Mouse (Mus musculus) embryo, embryonic 9.5 days (tissue): ENCODE measurements around the gene Commd2.

Experiments
- DNase-seq: peaks from one replicate; pipeline ENCODE4 v3.0.0-alpha.2; 2017; ENCODE audit errors: extremely low spot score

The Commd2 gene

DNA sequence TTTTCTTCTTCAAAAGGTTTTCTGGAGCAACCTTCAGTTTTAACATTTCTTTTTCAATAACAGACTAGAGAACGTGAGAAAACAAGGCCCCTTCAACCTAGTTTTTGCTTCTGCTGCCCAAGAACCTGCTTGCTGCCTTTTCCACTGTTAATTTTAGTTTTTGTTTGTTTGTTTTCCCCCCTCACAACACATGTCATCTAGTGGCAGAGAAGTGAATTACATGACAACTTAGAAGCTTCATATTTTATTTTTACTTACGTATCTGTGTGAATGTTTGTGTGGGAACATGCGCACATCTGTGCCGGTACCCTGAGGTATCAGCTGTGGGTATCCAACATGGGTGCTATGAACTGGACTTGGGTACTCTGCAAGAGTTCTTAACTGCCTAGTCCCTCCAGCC is 35.9 kb downstream of the Commd2 start:
- DNase-seq: no peak

DNA sequence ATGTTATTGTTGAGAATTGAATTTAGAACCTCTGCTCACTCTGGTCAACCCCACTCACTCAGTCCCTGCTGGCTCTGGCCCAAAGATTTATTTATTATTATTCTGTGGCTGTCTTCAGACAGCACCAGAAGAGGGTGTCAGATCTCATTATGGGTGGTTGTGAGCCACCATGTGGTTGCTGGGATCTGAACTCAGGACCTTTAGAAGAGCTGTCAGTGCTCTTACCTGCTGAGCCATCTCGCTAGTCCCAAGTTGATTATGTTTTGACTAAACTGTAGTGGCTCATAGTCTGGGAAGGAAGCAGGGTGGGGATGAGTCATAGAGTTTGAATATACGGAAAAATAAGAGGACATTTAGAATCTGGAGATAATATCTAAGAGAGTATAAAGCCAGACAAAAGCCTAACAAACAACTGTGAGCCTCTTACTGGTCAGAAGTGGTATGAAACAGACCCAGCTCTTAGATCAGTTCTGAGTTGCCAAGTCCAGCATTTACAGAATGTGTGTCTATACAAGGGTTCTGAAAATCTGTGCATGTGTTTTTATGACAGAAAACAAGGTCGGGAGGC is 39.0 kb downstream of the Commd2 start:
- no peak for DNase-seq

DNA sequence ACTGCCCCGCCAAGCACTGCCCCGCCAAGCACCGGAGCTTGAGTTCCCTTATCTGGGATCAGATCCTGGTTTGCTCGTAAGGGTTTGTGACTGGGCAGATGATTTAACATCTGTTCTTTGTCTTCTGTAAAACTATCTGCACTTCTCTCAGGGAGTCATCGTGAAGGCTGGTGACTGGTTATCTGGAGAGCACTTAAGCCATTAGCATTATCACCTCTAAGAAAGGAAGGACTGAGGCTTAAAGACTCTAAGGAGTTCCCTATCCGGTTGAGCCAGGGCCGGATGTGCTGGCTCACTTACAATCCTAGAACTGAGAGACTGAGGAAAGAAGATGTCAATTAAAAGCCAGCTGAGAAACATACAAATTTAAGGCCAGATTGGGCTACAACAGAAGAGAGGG is 39.7 kb downstream of the Commd2 start:
- no peak for DNase-seq

DNA sequence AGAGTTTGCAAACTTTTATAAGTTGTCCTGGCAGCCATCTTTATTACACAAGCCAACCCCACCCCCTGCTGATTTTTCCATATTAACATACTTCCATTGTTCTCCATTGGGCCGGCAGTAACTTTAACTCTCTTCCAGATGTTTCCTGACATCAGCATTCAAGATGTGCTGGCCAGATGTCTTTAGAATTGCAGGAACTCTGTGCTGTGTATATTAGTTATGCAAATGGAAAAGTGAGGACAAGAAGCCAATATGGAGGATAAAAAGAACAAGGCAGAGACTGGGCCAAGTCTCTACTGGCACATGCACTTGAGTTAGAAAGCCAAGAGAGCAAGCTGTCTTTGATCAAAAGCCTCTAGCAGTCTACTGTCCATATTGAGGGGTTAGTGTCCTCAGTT is 46.9 kb downstream of the Commd2 start:
- DNase-seq: no peak

DNA sequence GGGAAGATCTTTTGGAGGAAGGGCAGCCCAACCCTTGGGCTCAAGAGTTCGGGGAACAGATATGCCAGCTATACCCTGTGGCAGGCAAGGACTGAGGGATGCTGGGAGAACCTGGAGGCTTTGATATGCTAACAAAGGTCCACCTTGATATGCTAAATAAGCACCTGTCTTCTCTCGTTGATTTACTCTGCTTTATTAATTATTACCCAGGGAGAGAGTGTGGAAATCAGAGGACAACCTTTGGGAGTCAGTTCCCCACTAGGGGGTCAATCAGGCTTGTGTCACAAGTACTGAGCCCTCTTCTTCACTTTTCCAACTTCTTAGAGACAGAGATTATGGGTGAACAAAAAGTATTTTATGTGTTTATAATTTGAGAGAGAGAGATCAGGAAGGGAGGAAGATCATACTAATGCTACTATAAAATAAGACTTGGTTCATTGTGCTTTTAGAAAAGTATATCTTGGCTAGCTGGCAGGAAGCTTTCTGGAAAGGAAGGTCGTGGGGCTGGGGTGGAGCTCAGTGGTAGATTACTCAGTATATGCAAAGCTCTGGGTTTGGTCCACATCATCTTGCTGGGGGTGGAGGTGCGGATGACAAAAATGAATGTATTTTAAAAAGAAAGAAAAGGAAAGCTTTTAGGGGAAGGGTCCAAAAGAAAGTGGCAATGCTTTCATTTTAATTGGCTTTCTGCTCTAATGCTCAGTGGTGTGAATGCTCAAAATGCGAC is 47.5 kb downstream of the Commd2 start:
- no peak for DNase-seq

DNA sequence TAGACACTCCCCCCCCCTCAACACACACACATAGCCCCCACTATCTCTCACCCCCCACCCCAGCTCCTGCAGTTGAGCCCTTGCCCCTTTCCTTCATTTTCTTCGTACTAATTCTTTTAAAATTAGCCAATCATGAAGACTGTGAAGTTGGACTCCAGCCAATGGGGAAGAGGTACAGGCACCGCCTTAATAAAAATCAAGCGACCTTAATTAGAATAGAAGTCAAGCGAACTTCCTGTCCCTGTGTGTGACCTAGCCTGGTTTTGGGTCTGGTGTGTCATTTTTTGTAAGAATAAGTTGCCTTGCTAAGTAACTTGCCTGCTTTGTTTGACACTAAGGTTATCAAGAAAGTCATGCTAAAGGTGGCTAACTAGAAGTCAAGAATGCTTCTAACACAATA is 48.9 kb downstream of the Commd2 start:
- no peak for DNase-seq

DNA sequence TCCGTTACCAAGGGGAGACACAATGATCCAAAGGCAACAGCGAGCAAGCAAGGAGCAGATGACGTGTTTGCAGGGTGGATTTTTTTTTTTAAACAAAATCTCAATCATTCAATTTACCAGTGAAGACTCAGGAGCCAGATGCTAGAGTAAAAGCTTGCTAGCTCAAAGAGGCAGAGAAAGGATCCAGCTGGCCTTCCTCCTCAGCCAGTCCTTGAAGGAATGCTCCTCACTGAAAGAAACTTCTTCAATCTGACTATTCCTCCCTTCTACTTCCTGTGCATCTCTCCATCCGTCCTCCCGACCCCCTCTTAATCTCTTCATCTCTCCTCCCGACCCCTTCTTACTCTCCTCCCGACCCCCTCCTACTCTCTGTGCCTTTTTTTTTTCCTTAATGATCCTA is 54.9 kb downstream of the Commd2 start:
- no peak for DNase-seq

DNA sequence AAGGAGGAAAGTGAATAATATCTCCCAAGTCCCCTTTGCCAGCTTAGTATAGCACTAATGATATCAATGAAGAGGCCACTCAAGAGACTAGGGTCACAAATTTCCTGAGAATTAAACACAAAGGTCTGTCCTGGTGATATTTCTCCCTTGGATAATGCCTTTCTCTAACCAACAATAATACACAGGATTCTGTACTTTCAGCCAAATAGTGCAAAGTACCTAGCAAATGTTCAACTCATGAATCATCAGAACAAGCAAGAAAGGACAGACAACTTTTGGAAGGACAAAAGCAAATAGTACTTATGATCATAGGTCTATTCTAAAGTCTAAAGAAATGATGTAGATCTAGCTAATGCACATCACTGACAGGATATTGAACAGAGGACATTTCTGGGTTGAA is 56.0 kb downstream of the Commd2 start:
- DNase-seq: no peak
